Mouse (Mus musculus): ENCODE data around the gene Grk6. TPM values are rescaled to one million over a fixed set of nuclear protein-coding genes. Genes with fewer than 3 reads are reported as not detected.
A peak's percentile ranks its signal among the peaks of the same experiment; 100 is the strongest.

Grk6 gene
- total RNA-seq, 2 experiments from 2014 or later = 52.6 to 81.7 TPM

DNA sequence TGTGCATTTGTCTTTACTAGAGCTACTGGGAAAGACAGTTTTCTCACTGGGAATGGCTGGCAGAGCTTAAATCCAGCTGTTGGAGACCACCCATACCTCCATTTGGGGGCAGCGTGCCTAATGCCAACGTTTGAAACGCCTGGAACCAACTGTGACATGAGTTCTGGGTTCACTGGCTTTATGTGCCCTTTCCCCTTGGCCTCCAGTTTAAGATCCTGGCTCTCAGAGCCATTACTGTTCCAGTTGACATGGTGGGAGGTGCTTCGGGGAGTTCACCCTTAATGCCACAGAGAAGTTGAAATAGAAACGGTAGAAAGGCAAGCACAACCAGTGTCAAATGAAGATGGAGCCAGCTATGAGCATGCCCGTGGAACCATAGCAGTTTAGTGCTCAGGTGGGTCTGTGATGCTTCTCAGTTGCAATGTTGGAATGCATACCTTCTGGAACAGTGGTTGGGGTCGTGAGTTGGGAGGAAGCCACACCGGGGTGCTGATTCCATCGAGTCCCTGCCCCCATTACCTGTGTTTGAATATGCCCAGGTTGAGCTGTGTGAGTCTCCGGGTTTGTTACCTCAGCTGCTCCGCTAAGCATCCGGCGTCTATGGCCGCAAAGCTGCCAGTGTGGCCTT is 18.6 kb downstream of the Grk6 start:
- ATAC-seq (replicated peaks; ENCODE audit: poor library complexity) = no peak

DNA sequence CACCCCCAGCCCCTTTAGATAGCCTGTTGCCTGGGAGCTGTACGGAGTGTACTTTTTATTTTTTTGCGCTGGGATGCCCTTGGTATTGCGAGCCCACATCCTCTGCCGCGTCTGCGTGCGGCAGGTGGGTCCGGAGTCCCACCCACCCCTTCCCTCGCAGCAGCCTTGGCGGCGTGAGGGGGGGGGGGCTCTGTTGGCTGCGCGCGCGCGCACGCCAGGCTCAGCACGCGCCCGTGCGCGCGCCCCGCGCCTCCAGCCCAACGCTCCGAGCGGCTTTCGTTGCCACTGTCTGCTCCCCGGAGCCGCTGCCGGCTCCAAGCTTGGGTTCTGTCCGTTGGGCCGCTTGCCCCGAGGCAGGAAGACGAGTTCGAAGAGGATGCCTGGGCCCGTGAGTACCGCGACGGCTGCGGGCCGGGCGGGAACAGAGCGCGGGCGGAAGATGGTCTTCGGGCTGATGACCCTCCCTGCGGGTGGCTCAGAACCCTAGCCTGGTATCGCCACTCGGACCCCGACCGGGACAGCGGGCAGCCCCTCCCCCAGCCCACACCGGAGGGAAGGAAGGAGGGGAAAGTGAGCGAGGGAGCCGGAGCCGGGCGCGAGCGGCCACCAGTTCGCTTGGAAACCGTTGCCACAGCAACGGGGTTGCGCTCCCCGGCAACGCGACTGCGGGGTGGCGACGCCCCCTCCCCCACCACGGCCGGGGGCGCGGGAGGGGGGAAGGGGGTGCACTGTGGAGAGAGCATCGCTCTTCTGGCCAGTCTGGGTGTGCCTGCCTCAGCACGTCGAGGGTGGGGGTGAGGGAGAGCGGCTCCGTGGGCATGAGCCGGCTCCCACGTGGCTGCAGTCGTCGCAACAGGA is 19.4 kb downstream of the Grk6 start, which contains the start of gene Prr7:
Gene Prr7, plus strand, starts transcription at position 241 of the 858 bp plus-strand sequence.
- peak; percentile 30; the same call in 1 of the 2 replicates for ATAC-seq (replicated peaks; ENCODE audit: poor library complexity)

DNA sequence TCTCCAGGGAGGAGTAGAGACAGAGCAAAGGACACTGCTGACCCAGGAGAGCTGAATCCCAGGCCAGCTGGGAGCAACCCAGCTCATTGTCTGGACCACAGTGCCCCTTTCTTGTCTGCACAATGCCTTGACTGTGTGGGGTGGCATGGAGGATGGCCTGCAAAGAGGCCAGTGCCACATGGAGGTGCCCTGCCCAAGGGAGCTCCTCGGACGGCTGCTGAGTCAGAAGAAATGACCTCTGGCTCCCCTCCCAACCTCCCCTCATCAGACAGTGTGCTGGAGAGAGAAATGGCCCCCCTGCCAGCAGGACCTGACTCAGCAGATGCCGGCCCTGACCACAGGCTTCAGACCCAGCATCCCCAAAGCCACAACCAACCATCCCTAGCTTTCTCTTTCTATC is 20.3 kb downstream of the Grk6 start:
- ATAC-seq (replicated peaks; ENCODE audit: poor library complexity) = peak; percentile 17; the same call in 1 of the 2 replicates

DNA sequence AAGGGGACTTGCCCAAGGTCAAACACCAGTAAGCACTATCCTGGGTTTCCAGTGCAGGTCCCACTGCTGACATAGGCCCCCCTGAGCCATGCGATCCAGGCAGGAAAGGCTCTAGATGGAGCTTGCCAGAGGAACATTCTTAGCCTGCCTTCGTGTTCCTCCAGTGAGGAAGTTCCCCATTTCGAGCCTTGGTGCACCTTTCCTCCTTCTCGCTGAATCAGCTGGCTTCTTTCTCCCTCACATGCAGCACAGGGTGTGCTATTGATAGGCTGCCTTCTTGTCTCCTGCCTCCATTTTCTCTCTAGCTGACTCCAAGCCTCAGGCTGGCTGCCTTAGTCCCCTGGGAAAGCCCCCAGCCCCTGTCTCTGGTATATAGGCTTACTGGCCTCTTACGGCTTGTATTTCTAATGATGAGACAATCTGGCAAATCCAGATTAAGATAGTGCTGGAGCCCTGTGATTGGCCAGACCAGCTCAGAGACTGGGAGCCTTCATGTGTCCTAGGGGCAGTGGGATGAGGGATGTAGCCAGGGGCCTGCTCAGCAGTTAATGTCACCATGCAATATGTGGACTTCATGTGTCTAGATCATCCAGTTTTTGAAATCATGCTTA is 21.1 kb downstream of the Grk6 start:
- ATAC-seq (replicated peaks; ENCODE audit: poor library complexity) = peak; percentile 8; the same call in 1 of the 2 replicates

DNA sequence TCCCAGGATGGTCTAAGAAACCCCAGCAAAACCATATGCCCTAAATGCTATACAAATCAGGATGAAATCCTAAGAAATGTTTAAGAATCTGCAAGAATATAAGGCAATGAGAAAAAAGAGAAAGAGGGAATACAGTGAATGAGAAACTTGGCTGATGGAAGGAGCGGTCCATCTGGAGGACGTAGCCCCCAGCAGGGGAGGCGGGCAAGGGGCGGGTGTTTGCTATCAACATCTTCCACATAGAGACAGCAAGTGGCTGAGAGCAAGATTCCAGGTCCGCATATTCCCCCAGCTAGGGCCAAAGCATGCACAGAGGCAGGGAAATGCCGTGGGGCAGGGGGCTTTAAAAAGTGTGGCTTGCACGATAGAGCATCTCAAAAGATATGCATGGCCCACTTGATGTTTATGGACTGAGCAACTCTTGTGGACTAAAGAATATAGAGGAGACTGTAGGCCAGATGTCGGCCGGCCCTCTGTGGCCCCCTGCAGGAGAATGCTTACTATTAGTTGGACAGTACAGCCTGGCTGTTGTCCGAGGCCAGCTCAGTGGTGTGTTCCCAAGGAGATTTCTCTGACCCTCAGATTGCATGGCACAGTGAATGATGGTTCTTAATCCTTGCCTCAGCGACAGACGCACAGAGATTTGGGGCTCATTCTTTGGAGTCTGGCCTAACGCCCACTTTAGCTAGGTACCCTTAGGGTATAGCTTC is 24.1 kb downstream of the Grk6 start:
- ATAC-seq (replicated peaks; ENCODE audit: poor library complexity) = no peak

DNA sequence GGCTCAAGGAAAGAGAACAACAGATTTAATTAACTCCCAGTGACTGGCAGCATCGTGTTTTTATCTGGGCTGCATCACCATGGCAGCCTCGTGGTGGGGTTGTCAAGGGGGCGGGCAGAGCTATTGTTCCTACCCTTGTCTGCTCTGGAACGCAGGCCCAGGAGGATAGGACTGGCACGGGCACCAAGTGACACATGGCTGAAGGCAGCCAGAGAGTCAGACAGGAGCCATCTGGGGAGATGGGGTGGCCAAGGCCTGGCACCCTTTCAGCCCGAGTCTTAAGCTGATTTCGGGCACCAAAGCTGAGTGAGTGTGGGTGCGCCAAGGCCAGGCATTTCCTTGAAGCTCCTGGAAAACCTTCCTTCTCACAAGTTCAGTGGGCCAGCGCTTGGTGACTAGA is 25.5 kb downstream of the Grk6 start:
- no peak for ATAC-seq (replicated peaks; ENCODE audit: poor library complexity)

DNA sequence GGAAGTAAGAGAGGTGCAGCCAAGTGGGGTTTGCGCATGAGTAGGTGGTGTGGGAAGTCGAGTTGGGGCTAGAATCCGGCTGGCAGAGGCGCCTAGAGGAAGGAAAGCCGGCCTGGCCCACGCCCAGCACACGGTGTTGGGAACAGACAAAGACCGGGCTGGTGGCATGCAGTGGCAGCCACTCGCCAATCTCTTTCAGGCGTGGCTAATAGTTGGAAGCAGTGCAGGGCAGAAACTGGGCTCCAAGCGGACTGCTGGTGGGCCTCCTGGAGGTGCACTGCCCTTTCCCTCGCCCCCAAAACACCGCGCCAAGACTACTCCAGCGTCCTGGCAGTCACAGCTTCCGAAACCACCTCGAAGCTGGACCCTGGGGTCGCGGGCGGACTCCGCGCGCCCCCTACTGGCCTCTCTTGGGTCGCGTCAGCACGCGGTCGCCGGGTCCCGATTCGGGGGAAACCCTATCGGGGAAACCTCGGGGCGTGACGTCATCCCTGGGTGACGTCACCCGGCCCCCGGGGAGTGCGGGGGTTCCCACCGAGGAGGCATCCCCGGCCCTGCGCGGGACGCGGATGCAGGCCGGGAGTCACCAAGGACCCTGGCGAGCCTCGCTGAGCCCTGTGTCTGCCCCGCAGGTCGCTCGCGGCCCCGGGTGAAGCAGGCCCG is 26.4 kb downstream of the Grk6 start:
- ATAC-seq (replicated peaks; ENCODE audit: poor library complexity) = peak; percentile 59

DNA sequence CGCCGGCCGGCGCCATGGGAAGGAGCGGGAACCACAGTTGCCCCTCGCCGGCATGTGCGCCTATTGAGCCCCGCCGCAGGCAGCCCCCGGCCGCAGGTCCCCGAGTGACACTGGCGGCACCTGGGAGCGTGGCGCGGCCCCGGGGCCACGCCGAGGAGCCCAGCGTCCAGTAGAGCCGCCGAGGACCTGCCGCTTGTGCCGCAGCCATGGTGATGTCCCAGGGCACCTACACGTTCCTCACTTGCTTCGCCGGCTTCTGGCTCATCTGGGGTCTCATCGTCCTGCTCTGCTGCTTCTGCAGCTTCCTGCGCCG is 26.9 kb downstream of the Grk6 start:
- ATAC-seq (replicated peaks; ENCODE audit: poor library complexity) = no peak

DNA sequence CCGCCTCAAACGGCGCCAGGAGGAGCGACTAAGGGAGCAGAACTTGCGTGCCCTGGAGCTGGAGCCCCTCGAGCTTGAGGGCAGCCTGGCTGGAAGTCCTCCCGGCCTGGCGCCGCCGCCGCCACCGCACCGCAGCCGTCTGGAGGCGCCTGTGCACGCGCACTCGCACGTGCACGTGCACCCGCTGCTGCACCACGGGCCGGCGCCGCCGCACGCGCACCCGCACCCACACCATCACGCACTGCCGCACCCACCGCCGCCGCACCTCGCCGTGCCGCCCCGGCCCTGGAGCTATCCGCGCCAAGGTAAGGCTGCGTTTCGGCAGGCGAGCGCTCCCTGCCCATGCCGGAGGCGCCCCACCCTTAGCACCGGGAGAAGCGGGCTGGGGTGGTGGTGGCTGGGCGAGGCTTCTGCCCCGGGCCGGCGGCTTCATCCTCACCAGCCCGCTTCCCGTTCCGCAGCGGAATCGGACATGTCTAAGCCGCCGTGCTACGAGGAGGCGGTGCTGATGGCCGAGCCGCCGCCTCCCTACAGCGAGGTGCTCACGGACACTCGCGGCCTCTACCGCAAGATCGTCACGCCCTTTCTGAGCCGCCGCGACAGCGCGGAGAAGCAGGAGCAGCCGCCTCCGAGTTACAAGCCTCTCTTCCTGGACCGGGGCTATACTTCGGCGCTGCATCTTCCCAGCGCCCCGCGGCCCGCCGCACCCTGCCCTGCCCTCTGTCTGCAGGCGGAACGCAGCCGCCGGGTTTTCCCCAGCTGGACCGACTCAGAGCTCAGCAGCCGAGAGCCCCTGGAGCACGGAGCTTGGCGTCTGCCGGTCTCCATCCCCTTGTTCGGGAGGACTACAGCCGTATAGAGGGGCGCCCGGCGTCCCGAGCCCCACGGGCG is 27.5 kb downstream of the Grk6 start:
- ATAC-seq (replicated peaks; ENCODE audit: poor library complexity) = peak; percentile 12; the same call in 1 of the 2 replicates

DNA sequence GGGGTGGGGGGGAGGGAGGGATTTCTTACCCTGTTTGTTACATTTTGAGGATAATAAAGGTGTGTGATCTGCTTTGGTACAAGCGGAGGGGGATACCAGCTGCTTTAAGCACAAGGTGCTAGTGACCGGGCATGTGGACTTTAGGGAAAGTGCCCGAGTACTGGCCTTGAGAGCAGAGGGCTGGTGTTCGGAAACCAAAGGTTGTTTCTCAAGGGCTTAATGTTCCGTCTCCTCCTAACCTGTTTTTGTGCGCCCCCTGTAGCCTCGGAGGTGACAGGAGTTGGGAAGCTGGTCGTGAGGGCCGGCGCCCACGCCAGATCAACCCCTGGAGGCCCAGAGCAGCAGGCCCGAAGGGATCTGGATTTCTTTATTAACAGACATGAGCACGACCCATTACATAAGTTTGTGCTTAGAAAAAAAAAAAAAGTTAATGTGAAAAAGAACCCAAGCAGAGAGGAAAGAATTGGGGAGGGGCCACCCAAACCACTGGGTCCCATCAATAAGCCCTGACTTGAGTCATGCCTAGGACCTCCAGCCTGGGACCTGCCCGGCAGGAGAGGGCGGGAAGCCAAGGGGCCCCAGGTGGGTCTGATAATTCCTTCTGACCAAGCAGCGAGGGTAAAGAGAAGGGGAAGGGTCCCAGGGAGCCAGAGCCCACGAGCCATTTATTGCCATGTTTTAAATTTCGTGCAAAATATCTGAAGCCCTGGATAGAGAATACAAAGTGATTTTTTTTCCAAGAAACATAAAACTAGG is 28.4 kb downstream of the Grk6 start:
- no peak for ATAC-seq (replicated peaks; ENCODE audit: poor library complexity)

DNA sequence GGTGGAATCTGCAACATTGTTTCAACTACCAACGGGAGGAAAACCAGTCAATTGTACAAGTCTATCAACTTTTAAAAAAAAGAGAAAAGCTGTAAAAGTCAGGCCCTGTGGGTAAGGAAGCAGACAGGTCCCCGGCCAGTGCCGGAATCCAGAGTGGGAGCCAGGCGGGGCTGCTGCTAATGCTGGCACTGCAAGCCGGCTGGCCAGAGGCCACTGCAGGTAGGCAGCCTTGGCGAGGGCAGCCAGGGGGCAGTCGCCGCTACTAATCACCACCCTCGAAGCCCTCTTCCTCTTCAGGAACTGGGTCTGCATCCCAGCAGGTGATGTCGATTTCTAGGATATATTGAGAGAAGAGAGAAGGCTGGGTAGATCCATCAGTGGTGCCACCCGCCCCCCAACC is 29.1 kb downstream of the Grk6 start:
- ATAC-seq (replicated peaks; ENCODE audit: poor library complexity) = no peak

DNA sequence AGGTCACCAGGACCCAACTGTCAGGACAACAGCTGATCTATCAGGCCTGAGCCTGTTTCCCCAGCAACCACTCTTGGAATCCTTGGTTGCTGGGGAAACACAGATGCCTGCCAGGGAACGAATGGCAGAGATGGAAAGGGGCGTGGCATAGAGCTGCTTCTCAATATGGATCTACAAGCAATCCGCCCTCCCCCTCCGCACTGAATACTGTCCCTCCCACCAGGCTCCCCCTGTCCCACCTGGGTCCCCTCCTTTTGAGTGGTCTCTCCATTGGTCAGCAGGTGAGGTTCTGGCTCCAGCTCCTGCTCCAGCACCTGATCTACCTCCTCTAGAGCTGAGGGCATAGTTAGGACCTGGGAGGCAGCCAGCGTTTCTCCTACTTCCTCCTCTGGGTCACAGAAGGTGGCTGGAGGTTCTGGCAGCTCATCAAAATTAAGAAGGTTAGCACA is 29.8 kb downstream of the Grk6 start:
- ATAC-seq (replicated peaks; ENCODE audit: poor library complexity) = no peak

DNA sequence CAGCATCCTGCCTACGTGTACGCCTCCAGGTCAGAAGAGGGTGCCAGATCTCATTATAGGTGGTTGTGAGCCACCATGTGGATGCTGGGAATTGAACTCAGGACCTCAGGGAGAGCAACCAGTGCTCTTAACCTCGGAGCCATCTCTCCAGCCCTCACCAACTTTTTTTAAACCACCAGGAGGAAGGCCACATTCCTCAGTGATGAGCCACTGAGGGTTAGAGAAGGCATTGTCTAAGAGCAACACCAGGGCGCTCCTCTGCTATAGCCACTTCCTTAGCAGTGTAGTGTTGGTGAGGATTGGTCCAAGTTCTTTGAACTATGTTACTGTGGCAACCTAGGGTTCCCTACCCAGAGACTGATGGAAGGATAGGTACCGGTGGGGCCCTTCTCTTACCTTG is 30.9 kb downstream of the Grk6 start:
- ATAC-seq (replicated peaks; ENCODE audit: poor library complexity) = no peak

DNA sequence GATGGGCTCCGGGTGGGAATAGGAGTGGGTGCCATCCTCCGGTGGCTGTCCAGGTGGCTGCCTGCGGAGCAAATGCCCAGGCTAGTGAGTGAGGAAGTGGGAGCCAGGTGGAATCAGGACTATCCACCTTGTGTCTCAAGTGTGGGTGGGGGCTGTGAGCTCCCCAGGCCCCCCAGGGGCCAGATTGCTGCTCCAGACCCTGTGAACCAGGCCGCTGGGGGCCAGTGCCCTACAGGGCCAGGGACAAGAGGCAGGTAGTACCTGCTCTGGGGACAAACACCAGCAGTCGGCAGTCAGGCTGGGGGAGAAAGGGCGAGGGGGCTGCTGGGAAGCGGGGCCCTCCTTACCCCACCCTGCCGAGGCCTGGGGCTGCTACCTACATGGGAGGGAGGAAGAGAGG is 31.4 kb downstream of the Grk6 start:
- no peak for ATAC-seq (replicated peaks; ENCODE audit: poor library complexity)

DNA sequence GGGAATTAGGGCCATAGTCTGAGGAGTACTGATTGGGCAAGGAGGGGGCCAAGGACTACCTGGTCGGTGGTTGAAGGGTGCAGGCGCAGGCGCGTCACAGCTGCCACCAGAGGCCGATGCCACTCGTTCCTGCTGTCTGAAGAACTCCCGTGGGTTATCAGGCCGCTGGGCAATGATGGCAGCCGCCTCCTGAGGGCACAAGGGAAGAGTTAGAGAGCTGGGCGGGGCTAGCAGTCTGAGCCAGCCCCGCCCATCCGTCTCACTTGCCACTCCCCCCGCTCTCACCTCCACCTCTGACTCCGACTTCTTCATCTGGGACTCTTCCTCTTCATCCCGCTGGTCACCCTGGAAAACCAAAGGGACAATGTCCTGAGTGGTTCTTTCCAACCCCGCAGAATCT is 32.6 kb downstream of the Grk6 start:
- ATAC-seq (replicated peaks; ENCODE audit: poor library complexity) = no peak

DNA sequence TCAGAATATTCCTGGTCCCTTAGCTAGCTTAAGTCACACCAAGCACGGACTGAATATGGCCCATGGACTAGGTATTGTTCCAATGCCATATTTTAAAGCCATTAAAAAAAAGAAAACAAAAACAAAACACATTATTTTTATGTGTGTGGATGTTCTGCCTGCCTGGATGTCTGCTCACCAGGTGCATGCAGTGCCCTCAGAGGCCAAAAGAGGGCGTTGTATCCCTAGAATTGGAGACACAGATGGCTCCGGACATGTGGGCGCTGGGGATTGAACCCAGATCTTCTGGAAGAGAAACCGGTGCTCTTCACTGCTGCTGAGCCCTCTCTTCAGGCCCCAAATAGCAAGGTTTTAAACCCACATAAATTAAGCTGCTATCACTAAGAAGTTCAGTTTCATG is 33.2 kb downstream of the Grk6 start:
- ATAC-seq (replicated peaks; ENCODE audit: poor library complexity) = 0 out of 2 replicates have a peak, but pooled peaks have one; percentile 35

DNA sequence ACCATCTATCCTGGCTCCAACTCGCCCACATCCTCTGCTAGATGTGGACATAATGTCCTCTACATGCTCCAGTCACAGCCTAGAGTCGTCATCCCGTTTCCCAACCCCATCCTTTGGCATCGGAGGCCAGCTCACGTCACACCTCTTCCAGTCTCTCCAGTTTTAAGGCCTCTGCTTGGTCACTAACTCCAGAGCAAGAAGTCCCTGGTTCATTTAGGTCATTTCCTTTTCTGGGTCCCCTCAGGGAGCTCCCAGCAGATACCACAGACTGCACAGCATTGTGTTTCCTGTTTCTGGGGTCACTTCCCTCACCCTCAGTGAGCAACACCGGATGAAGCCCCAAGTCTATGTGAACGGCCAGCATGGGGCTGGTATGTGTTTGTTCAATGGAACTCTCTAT is 34.1 kb downstream of the Grk6 start:
- peak; percentile 73 for ATAC-seq (replicated peaks; ENCODE audit: poor library complexity)

DNA sequence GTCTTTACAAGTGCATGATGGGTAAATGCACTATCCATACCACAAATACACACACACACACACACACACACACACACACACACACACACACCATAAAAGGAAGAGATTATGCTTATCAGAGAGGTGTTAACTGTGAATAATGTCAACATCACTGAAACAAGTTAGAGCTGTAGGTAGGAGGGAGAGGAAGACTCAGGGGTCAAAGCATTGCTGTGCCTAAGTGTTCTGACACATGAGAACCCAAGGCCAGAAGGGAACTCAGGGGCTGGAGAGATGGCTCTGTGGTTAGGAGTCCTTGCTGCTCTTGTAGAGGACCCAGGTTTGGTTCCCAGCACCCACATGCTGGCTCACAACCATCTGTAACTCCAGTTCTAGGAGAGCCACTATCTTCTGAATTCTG is 35.1 kb downstream of the Grk6 start:
- no peak for ATAC-seq (replicated peaks; ENCODE audit: poor library complexity)

DNA sequence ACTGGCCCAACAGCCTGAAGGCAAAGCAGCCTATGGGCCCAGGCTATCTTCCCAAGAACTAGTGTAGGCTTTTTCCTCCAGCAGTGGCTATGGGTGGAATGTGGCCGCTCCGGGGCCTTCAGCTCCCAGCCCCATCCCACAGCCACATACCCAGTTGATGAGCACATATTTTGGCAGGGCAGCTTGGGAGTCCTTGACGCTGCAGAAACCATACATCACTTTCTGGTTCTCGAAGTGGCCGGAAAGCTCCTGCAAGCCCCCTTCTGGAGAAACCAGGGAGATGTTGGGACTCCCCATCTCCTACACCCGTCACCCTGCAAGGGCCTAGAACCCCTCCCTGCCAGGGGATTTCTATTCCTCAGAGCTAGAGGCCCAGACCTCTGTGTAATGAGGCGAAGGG is 37.7 kb downstream of the Grk6 start:
- ATAC-seq (replicated peaks; ENCODE audit: poor library complexity) = no peak

All from megakaryocyte progenitor cell, adult 5-6 weeks (primary cell).